In genomic region chr12:41111456-41111855, GRCm38 (mm10) we compare ENCODE assay signal across 8 mouse cellular contexts.
A peak's percentile ranks its signal among the peaks of the same experiment; 100 is the strongest.
DNase-seq lines count a peak whose midpoint lies in the region; TF ChIP-seq lines count a peak whose summit lies in the region.

No protein-coding gene starts in this region.

- peak; percentile 70 for TF ChIP-seq CTCF in left cerebral cortex, adult 2 months (IDR thresholded peaks at IDR 0.05)

- H3K27ac ChIP-seq in left cerebral cortex, adult 2 months, result no peak overlapping the region

- no peak overlapping the region for H3K4me3 ChIP-seq in left cerebral cortex, adult 2 months

- DNase-seq in adrenal gland, adult 2 months, result peak; percentile 7
- no peak for DNase-seq in adrenal gland, adult 8-10 months
- peak; percentile 16 to 23 for DNase-seq in left cerebral cortex, adult 2 months (ENCODE audit: extremely low spot score in 1 of 2, low spot score in 2 of 2)
- no peak for DNase-seq in left cerebral cortex, postnatal 36 days (ENCODE audit: low spot score in 2 of 2)
- peak; percentile 75 for DNase-seq in c-Kit-positive CD71-positive TER-119-positive erythroid progenitor cells, embryonic 14.5 days (ENCODE audit: low spot score)
- peak; percentile 7 to 34 for DNase-seq in kidney, postnatal 36 days
- peak; percentile 2 for DNase-seq in retina, postnatal 7 days (ENCODE audit: low read depth, low spot score)
- DNase-seq in gastrocnemius, postnatal 4 days (ENCODE audit: low spot score in 2 of 2), result no peak

- intact Hi-C loops in left cerebral cortex, adult 2 months (cut with DNase I), result loop anchor here (2.0 kb wide), 2 partner anchors 375 to 567 kb away; partner anchors contain the start of gene Lrrn3
- intact Hi-C loops in left cerebral cortex, postnatal 36 days (cut with DNase I), result loop anchor here (2.0 to 10.0 kb wide), 3 partner anchors 375 to 1873 kb away; partner anchors contain the start of gene Lrrn3

Comparison
In these comparisons a context has a peak if more than half of its experiments do, and no peak if none do; other contexts are left out.
1. DNase-seq: peak in adrenal gland, adult 2 months (single experiment), left cerebral cortex, adult 2 months (2 of 2), c-Kit-positive CD71-positive TER-119-positive erythroid progenitor cells, embryonic 14.5 days (single experiment), kidney, postnatal 36 days (2 of 2) and retina, postnatal 7 days (single experiment); none in adrenal gland, adult 8-10 months (single experiment), left cerebral cortex, postnatal 36 days (0 of 2) and gastrocnemius, postnatal 4 days (0 of 2).